Mouse (Mus musculus) 416B (cell line): ENCODE measurements around the gene Esrrg.

Source experiments
- DNase-seq: peaks from one replicate; pipeline ENCODE4 v3.0.0; 2011; ENCODE audit warnings: low read depth

The Esrrg gene

GRCm38 (mm10) chr1:188261903-188262682 lies 653.5 kb downstream of the Esrrg start, which contains the start of gene Ush2a:
TSS of gene Ush2a (plus strand) at chr1:188262023.
- DNase-seq: no peak
